13 mouse cellular contexts compared by ENCODE assay signal in genomic region chr4:95793647-95794328, GRCm38 (mm10).
DNase-seq lines count a peak whose midpoint lies in the region; ATAC-seq lines count a peak whose summit lies in the region.
"Had no signal": no experiment of that assay in that cellular context is flagged by ENCODE, and none has a peak within 500 bp of the region (broad histone marks: within the 10 kb centered on the region; RNA-seq: fewer than 3 reads in every experiment).

No protein-coding gene starts in this region.

- no peak for DNase-seq in hindbrain, embryonic 10.5 days (ENCODE audit: low spot score)
- DNase-seq in embryonic facial prominence, embryonic 11.5 days (ENCODE audit: low spot score) = no peak
- DNase-seq in liver, embryonic 13.5 days = no peak
- DNase-seq in adrenal gland, postnatal 14 days = no peak
- no peak for DNase-seq in left cerebral cortex, adult 8-10 months (ENCODE audit: low spot score in 2 of 2)
- DNase-seq in cerebellum, postnatal 10 days = no peak
- DNase-seq: cerebellum, adult 2 months had no signal

- no peak overlapping the region for H3K4me3 ChIP-seq in hindbrain, embryonic 13.5 days
- no peak overlapping the region for H3K4me3 ChIP-seq in hindbrain, embryonic 10.5 days
- H3K4me3 ChIP-seq in embryonic facial prominence, embryonic 11.5 days (ENCODE audit: low read depth, low read length) = no peak overlapping the region
- no peak overlapping the region for H3K4me3 ChIP-seq in kidney, embryonic 14.5 days (ENCODE audit: low read length)
- H3K4me3 ChIP-seq in liver, embryonic 13.5 days (replicated peaks) = no peak overlapping the region
- H3K4me3 ChIP-seq: erythroblast, embryonic 14.5 days; limb, embryonic 12.5 days; midbrain, embryonic 12.5 days had no signal

- H3K9me3 ChIP-seq in hindbrain, embryonic 13.5 days = no peaks in the 10 kb centered on the region
- H3K9me3 ChIP-seq in hindbrain, embryonic 10.5 days = no peaks in the 10 kb centered on the region
- H3K9me3 ChIP-seq in embryonic facial prominence, embryonic 11.5 days (replicated peaks; ENCODE audit: control insufficient read depth, low read length) = no peaks in the 10 kb centered on the region
- H3K9me3 ChIP-seq in kidney, embryonic 14.5 days (ENCODE audit: control insufficient read depth, low read length) = no peaks in the 10 kb centered on the region
- no peaks in the 10 kb centered on the region for H3K9me3 ChIP-seq in liver, embryonic 13.5 days (replicated peaks)
- H3K9me3 ChIP-seq: limb, embryonic 12.5 days; midbrain, embryonic 12.5 days had no signal

- H3K27me3 ChIP-seq in hindbrain, embryonic 13.5 days = no peaks in the 10 kb centered on the region
- H3K27me3 ChIP-seq in hindbrain, embryonic 10.5 days (ENCODE audit: insufficient read depth, poor library complexity, severe bottlenecking) = no peaks in the 10 kb centered on the region
- no peaks in the 10 kb centered on the region for H3K27me3 ChIP-seq in embryonic facial prominence, embryonic 11.5 days (ENCODE audit: control insufficient read depth, insufficient read depth, low read length)
- no peaks in the 10 kb centered on the region for H3K27me3 ChIP-seq in kidney, embryonic 14.5 days (ENCODE audit: control insufficient read depth, insufficient read depth, low read length)
- no peaks in the 10 kb centered on the region for H3K27me3 ChIP-seq in liver, embryonic 13.5 days
- H3K27me3 ChIP-seq: limb, embryonic 12.5 days; midbrain, embryonic 12.5 days had no signal

- no peak overlapping the region for H3K9ac ChIP-seq in hindbrain, embryonic 13.5 days
- H3K9ac ChIP-seq in embryonic facial prominence, embryonic 11.5 days (replicated peaks; ENCODE audit: low read length) = no peak overlapping the region
- H3K9ac ChIP-seq in kidney, embryonic 14.5 days (ENCODE audit: low read depth, low read length) = no peak overlapping the region
- H3K9ac ChIP-seq in liver, embryonic 13.5 days = no peak overlapping the region
- H3K9ac ChIP-seq: limb, embryonic 12.5 days; midbrain, embryonic 12.5 days had no signal

- no peak overlapping the region for H3K27ac ChIP-seq in hindbrain, embryonic 13.5 days
- no peak overlapping the region for H3K27ac ChIP-seq in hindbrain, embryonic 10.5 days
- no peak overlapping the region for H3K27ac ChIP-seq in embryonic facial prominence, embryonic 11.5 days (replicated peaks; ENCODE audit: low read depth, low read length)
- peak overlapping the region; percentile 30; the same call in 1 of the 2 replicates for H3K27ac ChIP-seq in kidney, embryonic 14.5 days (ENCODE audit: low read depth, low read length)
- H3K27ac ChIP-seq in liver, embryonic 13.5 days = no peak overlapping the region
- H3K27ac ChIP-seq: limb, embryonic 12.5 days; midbrain, embryonic 12.5 days had no signal

- H3K36me3 ChIP-seq in hindbrain, embryonic 13.5 days = no peaks in the 10 kb centered on the region
- H3K36me3 ChIP-seq in hindbrain, embryonic 10.5 days = no peaks in the 10 kb centered on the region
- H3K36me3 ChIP-seq in embryonic facial prominence, embryonic 11.5 days (replicated peaks; ENCODE audit: control insufficient read depth, insufficient read depth, low read depth, low read length) = no peaks in the 10 kb centered on the region
- no peaks in the 10 kb centered on the region for H3K36me3 ChIP-seq in kidney, embryonic 14.5 days (ENCODE audit: control insufficient read depth, insufficient read depth, low read length)
- H3K36me3 ChIP-seq in liver, embryonic 13.5 days = no peaks in the 10 kb centered on the region
- H3K36me3 ChIP-seq: limb, embryonic 12.5 days; midbrain, embryonic 12.5 days had no signal

- no peak overlapping the region for H3K4me2 ChIP-seq in hindbrain, embryonic 13.5 days
- H3K4me2 ChIP-seq in embryonic facial prominence, embryonic 11.5 days (ENCODE audit: low read depth, low read length) = no peak overlapping the region
- no peak overlapping the region for H3K4me2 ChIP-seq in kidney, embryonic 14.5 days (replicated peaks; ENCODE audit: low read depth, low read length)
- H3K4me2 ChIP-seq in liver, embryonic 13.5 days = no peak overlapping the region
- H3K4me2 ChIP-seq: limb, embryonic 12.5 days; midbrain, embryonic 12.5 days had no signal

- 59% methylated on average over 7 of the region's 7 CpGs for WGBS in hindbrain, embryonic 13.5 days
- 61% methylated on average over 7 of the region's 7 CpGs for WGBS in hindbrain, embryonic 10.5 days
- 67% methylated on average over 7 of the region's 7 CpGs for WGBS in embryonic facial prominence, embryonic 11.5 days
- WGBS in kidney, embryonic 14.5 days = 30% methylated on average over 7 of the region's 7 CpGs
- WGBS in liver, embryonic 13.5 days (ENCODE audit: insufficient replicate concordance) = 51% methylated on average over 7 of the region's 7 CpGs

- H3K4me1 ChIP-seq in hindbrain, embryonic 13.5 days (replicated peaks) = 0 out of 2 replicates have a peak, but pooled peaks cover 2% of the 10 kb centered on the region
- peaks cover 13% of the 10 kb centered on the region; the same call in 1 of the 2 replicates for H3K4me1 ChIP-seq in hindbrain, embryonic 10.5 days (replicated peaks)
- H3K4me1 ChIP-seq in embryonic facial prominence, embryonic 11.5 days (ENCODE audit: control insufficient read depth, insufficient read depth, low read length) = peaks cover 2% of the 10 kb centered on the region; the same call in 1 of the 2 replicates
- H3K4me1 ChIP-seq in kidney, embryonic 14.5 days (ENCODE audit: control insufficient read depth, insufficient read depth, low read length) = 0 out of 2 replicates have a peak, but pooled peaks cover 4% of the 10 kb centered on the region
- 0 out of 2 replicates have a peak, but pooled peaks cover 8% of the 10 kb centered on the region for H3K4me1 ChIP-seq in liver, embryonic 13.5 days (replicated peaks)

- 0 out of 2 replicates have a peak, but pooled peaks have one; percentile 52 for ATAC-seq in hindbrain, embryonic 13.5 days (ENCODE audit: low FRiP score)
- ATAC-seq in embryonic facial prominence, embryonic 11.5 days (replicated peaks; ENCODE audit: insufficient number of reproducible peaks, low FRiP score, low TSS enrichment, low read depth) = peak; percentile 50; the same call in 1 of the 2 replicates
- peak; percentile 71; the same call in 1 of the 2 replicates for ATAC-seq in kidney, embryonic 14.5 days (ENCODE audit: low FRiP score, low TSS enrichment)
- ATAC-seq in liver, embryonic 13.5 days (ENCODE audit: low read depth) = peak; percentile 45; the same call in 1 of the 2 replicates
- ATAC-seq: lung, postnatal 0 days had no signal
